Mouse (Mus musculus) midbrain, postnatal 0 days (tissue): ENCODE data around the gene Akap8. TPM values are rescaled to one million over a fixed set of nuclear protein-coding genes. Genes with fewer than 3 reads are reported as not detected.

Source experiments
- ATAC-seq: fragments of 200-750 bp; cut with Nextera tagmentation; 2 replicates; pipeline ENCODE4 v1.8.0; 2017; ENCODE audit warnings: moderate number of reproducible peaks, mild to moderate bottlenecking, moderate TSS enrichment, moderate library complexity; ENCODE audit not compliant: low FRiP score
- DNase-seq: peaks from one replicate; pipeline ENCODE4 v3.0.0-alpha.2; 2015; ENCODE audit warnings: low spot score
- H3K27ac ChIP-seq: fragments of 300-500 bp; sonication (generic); 2 replicates; pipeline ENCODE4 v1.5.1; 2014; ENCODE audit warnings: low read depth, mild to moderate bottlenecking, low read length, mixed read lengths
- H3K27me3 ChIP-seq: fragments of 300-500 bp; sonication (generic); 2 replicates; pipeline ENCODE4 v1.6.1; 2014; ENCODE audit warnings: low read length, control low read depth, mixed read lengths; ENCODE audit not compliant: insufficient read depth
- H3K36me3 ChIP-seq: fragments of 300-500 bp; sonication (generic); 2 replicates; pipeline ENCODE4 v1.6.1; 2014; ENCODE audit warnings: low read length, control low read depth, mixed read lengths; ENCODE audit not compliant: insufficient read depth
- H3K4me1 ChIP-seq: fragments of 300-500 bp; sonication (generic); 2 replicates; pipeline ENCODE4 v1.6.1; 2014; ENCODE audit warnings: mild to moderate bottlenecking, control low read depth, antibody characterized with exemption, low read length, mixed read lengths; ENCODE audit not compliant: insufficient read depth
- H3K4me2 ChIP-seq: fragments of 300-500 bp; sonication (generic); 2 replicates; pipeline ENCODE4 v1.6.1; 2014; ENCODE audit warnings: low read depth, mild to moderate bottlenecking, low read length, mixed read lengths; ENCODE audit not compliant: poor library complexity, severe bottlenecking
- H3K4me3 ChIP-seq: fragments of 300-500 bp; sonication (generic); 2 replicates; pipeline ENCODE4 v1.5.1; 2014; ENCODE audit warnings: low read depth, mild to moderate bottlenecking, low read length, moderate library complexity
- H3K9ac ChIP-seq: fragments of 300-500 bp; sonication (generic); replicated peaks from 2 replicates; pipeline ENCODE4 v1.6.1; 2014; ENCODE audit warnings: mild to moderate bottlenecking, low read length, moderate library complexity, mixed read lengths; ENCODE audit not compliant: poor library complexity, severe bottlenecking
- H3K9me3 ChIP-seq: fragments of 300-500 bp; sonication (generic); 2 replicates; pipeline ENCODE4 v1.6.1; 2016; ENCODE audit warnings: low read length, control low read depth
- CTCF ChIP-seq: IDR thresholded peaks from 2 replicates; pipeline ENCODE4 v1.5.1; 2016; ENCODE audit warnings: antibody characterized with exemption, mild to moderate bottlenecking
- WGBS: fragments of 180-500 bp; shearing (Covaris S2); extraction: QIAGEN DNeasy Blood & Tissue Kit; methylation state at CpG from one replicate; pipeline ENCODE4 v1.1.7; 2014; 5-methylcytosine and 5-hydroxymethylcytosine counted together
- polyA plus RNA-seq: library from polyadenylated mRNA; unstranded; fragments of >200 nt; fragmentation: Nextera tagmentation; extraction: Ambion mirVana; gene quantifications from 2 replicates; pipeline ENCODE4 v1.2.1, GENCODE M21; 2015
- total RNA-seq: library from RNA; depleted of rRNA; stranded (reverse); fragments of >200 nt; gene quantifications from 2 replicates; pipeline ENCODE4 v1.2.3, GENCODE M21; 2014

The Akap8 gene
- total and polyA plus RNA-seq, 2 experiments from 2014 or later = 81.1 to 131 TPM

- Histone ChIP-seq H3K4me1 (no peaks in the 10 kb centered on the region), H3K27me3 (no peaks in the 10 kb centered on the region), H3K9me3 (no peaks in the 10 kb centered on the region), H3K9ac (no peak overlapping the region), H3K36me3 (no peaks in the 10 kb centered on the region), H3K27ac (no peak overlapping the region), H3K4me2 (no peak overlapping the region), H3K4me3 (no peak overlapping the region)
- WGBS = 85% methylated on average over 4 of the region's 4 CpGs
- ATAC-seq (no peak), DNase-seq (no peak)
- TF ChIP-seq CTCF = no peak
Measured at GRCm38 (mm10) chr17:32295160-32295559, 25.9 kb downstream of the Akap8 start.

- Histone ChIP-seq H3K27me3 (no peaks in the 10 kb centered on the region), H3K4me1 (peaks cover 4% of the 10 kb centered on the region), H3K36me3 (no peaks in the 10 kb centered on the region), H3K9me3 (no peaks in the 10 kb centered on the region), H3K27ac (peak overlapping the region; percentile 99), H3K4me2 (peak overlapping the region; percentile 75), H3K9ac (peak overlapping the region; percentile 98), H3K4me3 (peak overlapping the region; percentile 94)
- DNase-seq = no peak
- no peak for TF ChIP-seq CTCF
- WGBS = 40% methylated on average over 6 of the region's 6 CpGs
- no peak for ATAC-seq
Measured at GRCm38 (mm10) chr17:32285138-32285670, 35.8 kb downstream of the Akap8 start.

- peak within 1 kb of the TSS; percentile 94 for H3K4me3 ChIP-seq
- H3K4me1 ChIP-seq = peaks cover 4% of the 10 kb centered on the region
- no peaks in the 10 kb centered on the region for H3K9me3 ChIP-seq
- peak; percentile 94 for DNase-seq
- peak; percentile 21 for TF ChIP-seq CTCF
- no peaks in the 10 kb centered on the region for H3K36me3 ChIP-seq
- peak within 1 kb of the TSS; percentile 99 for H3K27ac ChIP-seq
- H3K27me3 ChIP-seq = no peaks in the 10 kb centered on the region
- peak within 1 kb of the TSS; percentile 98 for H3K9ac ChIP-seq
- H3K4me2 ChIP-seq = peak within 1 kb of the TSS; percentile 75
- WGBS = under 1% methylated on average over 69 of the region's 100 CpGs
- peak; percentile 91 for ATAC-seq
Measured at GRCm38 (mm10) chr17:32284262-32285137, 36.5 kb downstream of the Akap8 start, which contains the start of gene Brd4. TSS of gene Brd4 (minus strand) at chr17:32284722.

- peak overlapping the region; percentile 98 for H3K9ac ChIP-seq
Measured at GRCm38 (mm10) chr17:32283771-32284221, 37.2 kb downstream of the Akap8 start.

GRCm38 (mm10) chr17:32283341-32283740 lies 37.7 kb downstream of the Akap8 start:
- 12% methylated on average over 7 of the region's 7 CpGs for WGBS
- peak; percentile 37 for DNase-seq
- no peak for ATAC-seq
- H3K4me2 ChIP-seq = peak overlapping the region; percentile 75
- H3K4me1 ChIP-seq = peaks cover 4% of the 10 kb centered on the region
- H3K36me3 ChIP-seq = no peaks in the 10 kb centered on the region
- H3K9me3 ChIP-seq = no peaks in the 10 kb centered on the region
- peak overlapping the region; percentile 98 for H3K9ac ChIP-seq
- H3K27ac ChIP-seq = peak overlapping the region; percentile 99
- no peaks in the 10 kb centered on the region for H3K27me3 ChIP-seq
- peak overlapping the region; percentile 94 for H3K4me3 ChIP-seq
- TF ChIP-seq CTCF = no peak

More at GRCm38 (mm10) chr17:32283771-32284221, 37.2 kb downstream of the Akap8 start:
- H3K4me3 ChIP-seq = peak overlapping the region; percentile 94
- no peak for TF ChIP-seq CTCF
- no peaks in the 10 kb centered on the region for H3K36me3 ChIP-seq
- ATAC-seq (peak; percentile 67), DNase-seq (peak; percentile 55)
- H3K9me3 ChIP-seq = no peaks in the 10 kb centered on the region
- no peaks in the 10 kb centered on the region for H3K27me3 ChIP-seq
- H3K4me1 ChIP-seq = peaks cover 4% of the 10 kb centered on the region
- under 1% methylated on average over 24 of the region's 41 CpGs for WGBS
- peak overlapping the region; percentile 75 for H3K4me2 ChIP-seq
- peak overlapping the region; percentile 99 for H3K27ac ChIP-seq
